Mouse (Mus musculus) CD4-positive, CD25-positive, alpha-beta regulatory T cell, adult 4 months (primary cell): ENCODE measurements around the gene Gpr62. TPM values are rescaled to one million over a fixed set of nuclear protein-coding genes. Genes with fewer than 3 reads are reported as not detected.

Source experiments
- ATAC-seq: one replicate; pipeline ENCODE4 v1.8.0; 2017
- polyA plus RNA-seq, 2 experiments: library from polyadenylated mRNA; unstranded; fragments of 100-300 nt; shearing (Covaris generic); gene quantifications; one replicate each; pipeline ENCODE4 v1.2.1; 2017

Gene Gpr62
- polyA plus RNA-seq, 2 experiments from 2014 or later, result not detected

- ATAC-seq, result no peak
Measured at GRCm38 (mm10) chr9:106473753-106474105, 8.0 kb upstream of the Gpr62 start.

- ATAC-seq, result no peak
Measured at GRCm38 (mm10) chr9:106473081-106473752, 7.5 kb upstream of the Gpr62 start.

GRCm38 (mm10) chr9:106472321-106472720 lies 6.6 kb upstream of the Gpr62 start:
- ATAC-seq, result no peak

- ATAC-seq, result no peak
Measured at GRCm38 (mm10) chr9:106471892-106472291, 6.2 kb upstream of the Gpr62 start.

- ATAC-seq, result no peak
Measured at GRCm38 (mm10) chr9:106470991-106471750, 5.4 kb upstream of the Gpr62 start.

- ATAC-seq, result no peak
Measured at GRCm38 (mm10) chr9:106469776-106470175, 4.0 kb upstream of the Gpr62 start.

- peak; percentile 72 for ATAC-seq
Measured at GRCm38 (mm10) chr9:106469317-106469716, 3.6 kb upstream of the Gpr62 start.

GRCm38 (mm10) chr9:106467746-106468145 lies 2.0 kb upstream of the Gpr62 start:
- ATAC-seq, result no peak

GRCm38 (mm10) chr9:106466721-106467120 lies 983 bp upstream of the Gpr62 start:
- no peak for ATAC-seq

GRCm38 (mm10) chr9:106464751-106465541 lies 792 bp downstream of the Gpr62 start:
- ATAC-seq, result peak; percentile 24

- ATAC-seq, result no peak
Measured at GRCm38 (mm10) chr9:106463122-106464063, 2.3 kb downstream of the Gpr62 start.

GRCm38 (mm10) chr9:106462430-106462800 lies 3.3 kb downstream of the Gpr62 start:
- ATAC-seq, result no peak

- ATAC-seq, result no peak
Measured at GRCm38 (mm10) chr9:106461641-106462429, 3.9 kb downstream of the Gpr62 start.

- ATAC-seq, result no peak
Measured at GRCm38 (mm10) chr9:106461026-106461415, 4.7 kb downstream of the Gpr62 start.

- no peak for ATAC-seq
Measured at GRCm38 (mm10) chr9:106460401-106461025, 5.2 kb downstream of the Gpr62 start.

GRCm38 (mm10) chr9:106459946-106460345 lies 5.8 kb downstream of the Gpr62 start:
- ATAC-seq, result no peak

- no peak for ATAC-seq
Measured at GRCm38 (mm10) chr9:106457920-106458319, 7.8 kb downstream of the Gpr62 start.

- ATAC-seq, result no peak
Measured at GRCm38 (mm10) chr9:106457163-106457559, 8.6 kb downstream of the Gpr62 start.

- ATAC-seq, result no peak
Measured at GRCm38 (mm10) chr9:106456325-106457162, 9.2 kb downstream of the Gpr62 start.
